Mouse (Mus musculus) midbrain, embryonic 14.5 days (tissue): ENCODE measurements around the gene Tnk2. TPM values are rescaled to one million over a fixed set of nuclear protein-coding genes. Genes with fewer than 3 reads are reported as not detected.
A peak's percentile ranks its signal among the peaks of the same experiment; 100 is the strongest.

Experiments
- ATAC-seq: fragments of 200-750 bp; cut with Nextera tagmentation; 2 replicates; pipeline ENCODE4 v1.8.0; 2017; ENCODE audit warnings: moderate number of reproducible peaks, moderate library complexity; ENCODE audit not compliant: low FRiP score, low TSS enrichment
- DNase-seq: peaks from one replicate; pipeline ENCODE4 v3.0.0-alpha.2; 2015
- H3K27ac ChIP-seq: fragments of 300-500 bp; sonication (generic); replicated peaks from 2 replicates; pipeline ENCODE4 v1.5.1; 2014; ENCODE audit warnings: mild to moderate bottlenecking, low read depth, low read length, moderate library complexity
- H3K27me3 ChIP-seq: fragments of 300-500 bp; sonication (generic); 2 replicates; pipeline ENCODE4 v1.6.1; 2014; ENCODE audit warnings: low read length, control low read depth, mixed read lengths; ENCODE audit not compliant: control insufficient read depth, insufficient read depth
- H3K36me3 ChIP-seq: fragments of 300-500 bp; sonication (generic); 2 replicates; pipeline ENCODE4 v1.6.1; 2014; ENCODE audit warnings: low read length, control low read depth; ENCODE audit not compliant: control insufficient read depth, insufficient read depth
- H3K4me1 ChIP-seq: fragments of 300-500 bp; sonication (generic); 2 replicates; pipeline ENCODE4 v1.6.1; 2014; ENCODE audit warnings: mild to moderate bottlenecking, antibody characterized with exemption, low read length, control low read depth; ENCODE audit not compliant: control insufficient read depth, insufficient read depth
- H3K4me2 ChIP-seq: fragments of 300-500 bp; sonication (generic); 2 replicates; pipeline ENCODE4 v1.6.1; 2014; ENCODE audit warnings: mild to moderate bottlenecking, low read length, moderate library complexity
- H3K4me3 ChIP-seq: fragments of 300-500 bp; sonication (generic); replicated peaks from 2 replicates; pipeline ENCODE4 v1.5.1; 2014; ENCODE audit warnings: low read depth, low read length
- H3K9ac ChIP-seq: fragments of 300-500 bp; sonication (generic); replicated peaks from 2 replicates; pipeline ENCODE4 v1.6.1; 2014; ENCODE audit warnings: mild to moderate bottlenecking, low read length, moderate library complexity
- H3K9me3 ChIP-seq: fragments of 300-500 bp; sonication (generic); 2 replicates; pipeline ENCODE4 v1.6.1; 2016; ENCODE audit warnings: low read length, control low read depth, mixed read lengths; ENCODE audit not compliant: control insufficient read depth
- WGBS: fragments of 180-500 bp; shearing (Covaris S2); extraction: QIAGEN DNeasy Blood & Tissue Kit; methylation state at CpG from one replicate; pipeline ENCODE4 v1.1.7; 2014; 5-methylcytosine and 5-hydroxymethylcytosine counted together
- polyA plus RNA-seq: library from polyadenylated mRNA; unstranded; fragments of >200 nt; fragmentation: Nextera tagmentation; extraction: Ambion mirVana; gene quantifications from 2 replicates; pipeline ENCODE4 v1.2.1, GENCODE M21; 2014

Tnk2 gene
- 15.5 and 17.6 TPM in 2 replicates for polyA plus RNA-seq

- Histone ChIP-seq H3K9ac (peak within 1 kb of the TSS; percentile 83), H3K36me3 (no peaks in the 10 kb centered on the region), H3K9me3 (no peaks in the 10 kb centered on the region), H3K4me2 (peak within 1 kb of the TSS; percentile 85), H3K4me3 (peak within 1 kb of the TSS; percentile 90), H3K4me1 (peaks cover 18% of the 10 kb centered on the region), H3K27ac (peak within 1 kb of the TSS; percentile 89), H3K27me3 (no peaks in the 10 kb centered on the region)
- 2% methylated on average over 39 of the region's 40 CpGs for WGBS
- ATAC-seq: peak; percentile 90
- peak; percentile 95 for DNase-seq
These were observed at the start of gene Tnk2 for GRCm38 (mm10) chr16:32643661-32644061. TSS of gene Tnk2 (plus strand) at chr16:32643874.

- no peak overlapping the region for H3K4me3 ChIP-seq
- no peaks in the 10 kb centered on the region for H3K4me1 ChIP-seq
- no peak for DNase-seq
- H3K4me2 ChIP-seq: no peak overlapping the region
- no peaks in the 10 kb centered on the region for H3K36me3 ChIP-seq
- 81% methylated on average over 5 of the region's 5 CpGs for WGBS
- H3K27me3 ChIP-seq: no peaks in the 10 kb centered on the region
- no peak for ATAC-seq
- H3K9me3 ChIP-seq: no peaks in the 10 kb centered on the region
- H3K27ac ChIP-seq: no peak overlapping the region
- no peak overlapping the region for H3K9ac ChIP-seq
These were observed 49.8 kb upstream of the Tnk2 start for GRCm38 (mm10) chr16:32593916-32594315.

- ATAC-seq: no peak
- H3K4me1 ChIP-seq: no peaks in the 10 kb centered on the region
These were observed 49.0 kb upstream of the Tnk2 start for GRCm38 (mm10) chr16:32594701-32595100.

GRCm38 (mm10) chr16:32595142-32595855, 48.4 kb upstream of the Tnk2 start:
- Histone ChIP-seq H3K4me2 (no peak overlapping the region), H3K27me3 (no peaks in the 10 kb centered on the region), H3K36me3 (no peaks in the 10 kb centered on the region), H3K9me3 (no peaks in the 10 kb centered on the region), H3K4me3 (no peak overlapping the region), H3K9ac (no peak overlapping the region), H3K27ac (no peak overlapping the region), H3K4me1 (no peaks in the 10 kb centered on the region)
- DNase-seq (no peak), ATAC-seq (no peak)
- 86% methylated on average over 10 of the region's 10 CpGs for WGBS

More at GRCm38 (mm10) chr16:32594701-32595100, 49.0 kb upstream of the Tnk2 start:
- H3K9me3 ChIP-seq: no peaks in the 10 kb centered on the region
- 89% methylated on average over 5 of the region's 5 CpGs for WGBS
- H3K9ac ChIP-seq: no peak overlapping the region
- no peak overlapping the region for H3K4me3 ChIP-seq
- H3K4me2 ChIP-seq: no peak overlapping the region
- no peak for DNase-seq
- H3K27me3 ChIP-seq: no peaks in the 10 kb centered on the region
- H3K36me3 ChIP-seq: no peaks in the 10 kb centered on the region
- H3K27ac ChIP-seq: no peak overlapping the region

DNA sequence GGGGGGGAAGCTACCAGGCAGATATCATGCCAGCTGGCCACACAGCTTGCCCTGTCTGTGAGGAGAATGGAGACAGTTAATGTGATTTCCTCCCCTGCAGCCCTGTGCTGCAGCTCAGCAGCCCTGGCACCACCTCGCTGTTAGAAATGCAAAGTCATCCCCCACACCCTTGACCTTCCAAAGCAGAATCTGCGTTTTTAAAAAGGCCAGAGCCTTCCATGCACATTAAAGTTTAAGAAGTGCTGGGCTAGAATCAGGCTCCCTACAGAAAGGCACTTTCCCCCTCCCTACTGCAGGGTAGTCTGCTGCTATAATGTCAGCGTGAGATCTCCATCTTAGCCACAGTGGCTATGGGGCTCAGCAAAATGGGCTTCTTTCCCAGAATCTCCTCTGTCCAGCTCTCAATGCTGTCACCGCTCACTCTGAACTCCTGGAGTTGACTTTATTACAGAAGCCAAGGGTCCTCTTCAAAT, 45.7 kb upstream of the Tnk2 start:
- 28% methylated on average over 4 of the region's 4 CpGs for WGBS
- no peak for ATAC-seq
- DNase-seq: peak; percentile 49

DNA sequence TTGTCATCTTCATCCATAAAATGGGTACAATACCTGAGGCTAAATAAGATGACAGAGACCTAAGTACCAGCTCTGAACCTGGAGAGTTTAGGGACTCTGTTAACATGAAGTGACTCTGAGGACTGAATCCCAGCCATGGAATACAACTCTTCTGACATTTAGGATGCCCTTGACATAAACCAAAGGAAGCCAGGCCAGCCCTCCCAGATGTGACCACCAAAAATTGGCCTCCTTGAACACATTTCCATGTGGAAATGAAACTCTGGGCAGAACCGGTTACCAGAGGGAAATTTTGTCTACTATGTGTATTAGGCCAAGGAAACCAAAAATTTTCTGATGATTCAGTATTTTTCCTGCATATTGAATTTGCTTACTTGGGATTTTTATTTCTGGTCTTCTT, 44.5 kb upstream of the Tnk2 start:
- no peak overlapping the region for H3K9ac ChIP-seq
- 91% methylated on average over 1 of the region's 1 CpGs for WGBS
- ATAC-seq: no peak
- H3K27ac ChIP-seq: no peak overlapping the region
- no peaks in the 10 kb centered on the region for H3K27me3 ChIP-seq
- H3K4me3 ChIP-seq: no peak overlapping the region
- no peaks in the 10 kb centered on the region for H3K4me1 ChIP-seq
- H3K36me3 ChIP-seq: no peaks in the 10 kb centered on the region
- H3K4me2 ChIP-seq: no peak overlapping the region
- H3K9me3 ChIP-seq: no peaks in the 10 kb centered on the region
- no peak for DNase-seq

More for the DNA sequence above, 45.7 kb upstream of the Tnk2 start:
- Histone ChIP-seq H3K36me3 (no peaks in the 10 kb centered on the region), H3K4me3 (no peak overlapping the region), H3K9me3 (no peaks in the 10 kb centered on the region), H3K4me1 (no peaks in the 10 kb centered on the region), H3K9ac (no peak overlapping the region), H3K27me3 (no peaks in the 10 kb centered on the region), H3K4me2 (no peak overlapping the region), H3K27ac (no peak overlapping the region)

- no peak for ATAC-seq
These were observed 41.4 kb upstream of the Tnk2 start for GRCm38 (mm10) chr16:32602193-32602685.

DNA sequence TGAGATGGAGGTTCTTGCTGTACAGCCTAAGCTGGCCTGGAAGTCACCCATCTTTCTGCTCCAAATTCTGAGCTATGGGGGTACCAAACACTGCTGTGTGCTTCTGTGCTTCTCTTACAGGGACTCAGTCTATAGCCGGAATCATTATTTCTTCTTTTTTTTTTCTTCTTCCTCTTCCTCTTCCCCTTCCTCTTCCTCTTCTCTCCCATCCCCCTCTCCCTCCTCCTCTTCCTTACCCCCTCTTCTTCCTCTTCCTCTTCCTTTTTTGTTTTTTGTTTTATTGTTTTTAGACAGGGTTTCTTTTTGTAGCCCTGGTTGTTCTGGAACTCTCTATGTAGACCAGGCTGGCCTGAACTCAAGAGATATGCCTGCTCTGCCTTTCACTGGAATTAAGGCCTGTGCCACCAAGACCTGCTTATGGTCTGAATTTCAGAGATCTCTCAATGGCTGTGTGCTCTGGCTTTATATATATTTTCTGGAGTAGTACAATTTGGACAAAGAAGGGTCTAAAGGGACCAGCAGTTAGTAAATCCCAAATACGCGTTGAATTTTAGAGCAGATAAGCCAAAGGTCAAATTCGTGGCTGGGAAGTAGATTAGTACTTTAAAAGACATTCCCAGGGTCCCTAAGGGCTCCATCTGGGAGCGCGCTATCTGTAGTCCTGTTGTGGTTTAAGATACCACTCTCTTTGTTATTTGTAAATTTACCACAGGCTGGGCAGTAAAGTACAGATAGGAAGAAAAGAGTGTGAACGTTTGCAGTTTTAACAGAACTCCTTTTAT, 35.9 kb upstream of the Tnk2 start:
- Histone ChIP-seq H3K27me3 (no peaks in the 10 kb centered on the region), H3K36me3 (no peaks in the 10 kb centered on the region), H3K4me3 (peak overlapping the region; percentile 74; the same call in 1 of the 2 replicates), H3K27ac (peak overlapping the region; percentile 93; the same call in 1 of the 2 replicates), H3K4me2 (peak overlapping the region; percentile 60), H3K4me1 (peaks cover 17% of the 10 kb centered on the region), H3K9me3 (no peaks in the 10 kb centered on the region), H3K9ac (no peak overlapping the region)
- ATAC-seq: no peak
- WGBS: 65% methylated on average over 7 of the region's 7 CpGs
- DNase-seq: no peak

More at GRCm38 (mm10) chr16:32602193-32602685, 41.4 kb upstream of the Tnk2 start:
- WGBS: 89% methylated on average over 3 of the region's 3 CpGs
- Histone ChIP-seq H3K27me3 (no peaks in the 10 kb centered on the region), H3K4me1 (no peaks in the 10 kb centered on the region), H3K9me3 (no peaks in the 10 kb centered on the region), H3K9ac (no peak overlapping the region), H3K4me3 (no peak overlapping the region), H3K27ac (no peak overlapping the region), H3K36me3 (no peaks in the 10 kb centered on the region), H3K4me2 (no peak overlapping the region)
- DNase-seq: no peak
